Mouse (Mus musculus) megakaryocyte, adult 5-6 weeks (primary cell): ENCODE data around the gene Smyd4. TPM values are rescaled to one million over a fixed set of nuclear protein-coding genes. Genes with fewer than 3 reads are reported as not detected.
A peak's percentile ranks its signal among the peaks of the same experiment; 100 is the strongest.

Experiments
- ATAC-seq: 2 replicates; pipeline ENCODE4 v1.8.0; 2016; ENCODE audit warnings: mild to moderate bottlenecking, inconsistent platforms; ENCODE audit not compliant: poor library complexity, severe bottlenecking
- total RNA-seq, 2 experiments: library from RNA; stranded (forward) in 1 of 2; stranded (reverse) in 1 of 2; fragments of 153-499, 151-499 nt in 1 of 2; fragments of 221-1000, 200-1000 nt in 1 of 2; gene quantifications; 2 replicates each; pipeline versions ENCODE4 v1.2.3 to v1.2.4; 2015 to 2017

Gene Smyd4
- total RNA-seq, 2 experiments from 2014 or later, result 1.9 to 6.5 TPM

DNA sequence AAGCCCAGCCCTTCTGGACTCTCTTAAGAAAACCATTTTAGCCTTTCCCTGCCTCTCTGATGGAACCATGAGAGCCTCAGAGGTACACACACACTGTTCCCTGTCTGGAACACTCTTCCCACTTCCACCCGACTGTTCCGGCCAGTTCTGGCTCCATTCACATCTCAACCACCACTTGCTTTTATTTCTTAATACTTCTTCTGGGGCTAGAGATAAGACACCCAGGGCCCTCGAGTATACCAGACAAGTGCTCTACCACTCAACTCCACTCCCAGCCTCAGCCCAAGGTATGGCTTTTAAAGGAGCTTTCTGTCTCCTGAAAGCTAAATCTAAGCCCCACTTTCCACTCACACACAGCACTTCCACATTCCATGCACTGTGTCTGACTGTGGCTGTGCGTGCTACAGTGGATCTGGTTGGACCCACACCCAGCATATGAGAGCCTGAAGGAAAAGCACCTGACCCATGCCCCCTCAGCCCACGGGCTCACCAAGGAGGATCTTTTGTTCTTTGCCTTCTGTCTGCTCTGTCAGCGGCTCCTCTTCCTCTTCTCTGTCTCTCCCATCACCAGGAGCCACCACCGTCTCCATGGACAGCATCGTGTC, 102.2 kb downstream of the Smyd4 start:
- ATAC-seq, result no peak

DNA sequence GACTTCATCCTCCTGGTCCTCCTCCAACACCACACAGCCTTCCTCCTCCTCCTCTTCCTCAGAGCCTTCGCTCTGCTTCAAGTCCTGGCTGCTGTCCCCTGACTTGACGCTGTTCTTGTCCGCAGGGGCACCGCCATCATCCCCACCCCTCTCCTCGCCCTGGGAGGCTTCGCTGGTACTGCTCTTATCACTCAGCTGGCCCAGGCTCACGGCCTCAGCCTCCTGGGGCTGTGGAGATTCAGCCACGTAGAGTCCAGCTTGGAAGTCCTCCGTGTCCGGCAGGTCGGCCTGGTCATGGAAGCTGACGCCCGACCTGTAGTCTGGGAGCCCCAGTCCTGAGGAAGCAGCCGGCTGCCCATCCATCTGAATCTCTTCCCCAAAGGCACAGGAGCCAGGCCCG, 102.7 kb downstream of the Smyd4 start:
- ATAC-seq, result no peak

GRCm38 (mm10) chr11:75452081-75452480, 103.8 kb downstream of the Smyd4 start:
- no peak for ATAC-seq

DNA sequence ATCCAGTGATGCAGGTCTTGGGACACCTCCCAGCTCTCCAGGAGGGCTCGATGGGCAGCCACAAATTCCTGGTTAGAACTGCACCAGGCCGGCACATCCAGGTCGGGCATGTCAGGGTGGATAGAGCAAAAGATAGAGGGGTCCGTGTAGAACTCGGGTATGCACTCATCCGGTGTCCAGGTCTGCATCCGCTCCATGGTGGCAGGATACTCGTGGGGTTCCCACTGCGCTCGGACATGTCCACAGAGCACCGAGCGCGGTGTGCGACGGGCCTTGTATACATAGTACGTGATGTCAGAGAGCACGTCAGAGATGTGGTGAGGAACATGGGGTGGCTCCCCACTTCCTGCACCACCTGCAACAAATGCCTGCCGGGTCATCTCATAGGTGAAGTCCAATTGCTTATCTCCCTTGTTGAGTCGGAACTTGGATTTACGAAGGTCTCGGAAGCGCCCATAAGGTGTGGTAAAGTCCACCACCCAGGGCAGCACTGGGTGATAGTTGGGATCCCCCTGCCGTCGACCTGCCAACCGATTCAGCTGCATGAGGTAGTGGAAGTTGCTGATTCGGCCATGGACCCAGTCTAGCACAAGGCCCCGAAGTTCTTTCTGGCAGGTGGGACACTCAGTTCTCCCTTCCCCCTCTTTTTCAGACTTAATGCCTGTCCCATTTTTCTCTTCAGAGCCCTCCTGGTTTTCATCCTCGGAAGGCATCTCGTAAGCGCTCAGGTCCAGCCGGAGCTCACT, 104.8 kb downstream of the Smyd4 start:
- no peak for ATAC-seq

GRCm38 (mm10) chr11:75453991-75454930, 106.0 kb downstream of the Smyd4 start, which contains the start of gene Wdr81:
Gene Wdr81, minus strand, starts transcription at chr11:75454717.
- ATAC-seq, result peak; percentile 84

Other genes starting within 250 kb of the Smyd4 start
- gene Hic1, start 178.9 kb upstream of the Smyd4 start, total RNA-seq (2015), result 0.14 TPM in 1 of 2 replicates, not detected in the other
- gene Hic1, start 178.9 kb upstream of the Smyd4 start, total RNA-seq (2017), result 0.04 and 0.07 TPM in 2 replicates
- 11.5 and 17.2 TPM in 2 replicates for gene Ovca2, start 169.6 kb upstream of the Smyd4 start, total RNA-seq (2015)
- 7.8 and 11.0 TPM in 2 replicates for gene Ovca2, start 169.6 kb upstream of the Smyd4 start, total RNA-seq (2017)
- gene Dph1, start 157.2 kb upstream of the Smyd4 start, total RNA-seq (2015), result 0.52 and 1.3 TPM in 2 replicates
- 1.8 and 2.0 TPM in 2 replicates for gene Dph1, start 157.2 kb upstream of the Smyd4 start, total RNA-seq (2017)
- 1.2 and 1.3 TPM in 2 replicates for gene Rtn4rl1, start 154.7 kb upstream of the Smyd4 start, total RNA-seq (2015)
- 0.08 and 0.81 TPM in 2 replicates for gene Rtn4rl1, start 154.7 kb upstream of the Smyd4 start, total RNA-seq (2017)
- gene Rpa1, start 109 bp upstream of the Smyd4 start, total RNA-seq (2015), result 37.2 and 37.6 TPM in 2 replicates
- gene Rpa1, start 109 bp upstream of the Smyd4 start, total RNA-seq (2017), result 126 and 129 TPM in 2 replicates
- gene Serpinf1, start 74.3 kb downstream of the Smyd4 start, total RNA-seq (2015), result 26.5 and 30.8 TPM in 2 replicates
- 36.2 and 39.2 TPM in 2 replicates for gene Serpinf1, start 74.3 kb downstream of the Smyd4 start, total RNA-seq (2017)
- gene Serpinf2, start 91.2 kb downstream of the Smyd4 start, total RNA-seq (2015), result 0.71 TPM in 1 of 2 replicates, not detected in the other
- not detected in 2 replicates for gene Serpinf2, start 91.2 kb downstream of the Smyd4 start, total RNA-seq (2017)
- 11.1 and 11.9 TPM in 2 replicates for gene Wdr81, start 106.3 kb downstream of the Smyd4 start, total RNA-seq (2015)
- 9.3 and 11.8 TPM in 2 replicates for gene Wdr81, start 106.3 kb downstream of the Smyd4 start, total RNA-seq (2017)
- gene Tlcd2, start 113.3 kb downstream of the Smyd4 start, total RNA-seq (2015), result 3.1 and 7.8 TPM in 2 replicates
- gene Tlcd2, start 113.3 kb downstream of the Smyd4 start, total RNA-seq (2017), result 4.6 and 5.4 TPM in 2 replicates
- 91.3 and 102 TPM in 2 replicates for gene Prpf8, start 138.4 kb downstream of the Smyd4 start, total RNA-seq (2015)
- gene Prpf8, start 138.4 kb downstream of the Smyd4 start, total RNA-seq (2017), result 69.3 and 90.7 TPM in 2 replicates
- gene Rilp, start 161.7 kb downstream of the Smyd4 start, total RNA-seq (2015), result 0.98 and 1.2 TPM in 2 replicates
- 0.55 and 1.8 TPM in 2 replicates for gene Rilp, start 161.7 kb downstream of the Smyd4 start, total RNA-seq (2017)
- gene Scarf1, start 165.1 kb downstream of the Smyd4 start, total RNA-seq (2015), result 0.41 and 1.1 TPM in 2 replicates
- gene Scarf1, start 165.1 kb downstream of the Smyd4 start, total RNA-seq (2017), result 0.66 and 0.85 TPM in 2 replicates
- 30.6 and 32.3 TPM in 2 replicates for gene Slc43a2, start 183.3 kb downstream of the Smyd4 start, total RNA-seq (2015)
- gene Slc43a2, start 183.3 kb downstream of the Smyd4 start, total RNA-seq (2017), result 32.2 and 33.5 TPM in 2 replicates
- 387 and 430 TPM in 2 replicates for gene Pitpna, start 239.7 kb downstream of the Smyd4 start, total RNA-seq (2015)
- gene Pitpna, start 239.7 kb downstream of the Smyd4 start, total RNA-seq (2017), result 178 and 226 TPM in 2 replicates